Mouse (Mus musculus) lung, adult 2 months (tissue): ENCODE measurements at regions not wholly inside any gene's neighbourhood (a gene's known extent, or its start where the extent isn't known, plus 50 kb on each side); places are given as distances from the start of the nearest gene placed in this dataset.
"Not testable (repeated sequence)": the region's sequence is repeated elsewhere in the genome, so short reads cannot be mapped to it uniquely, and the experiment has no call there.

ENCODE experiments used
- DNase-seq: peaks from one replicate; pipeline ENCODE4 v3.0.0; 2022
- H3K4me1 ChIP-seq: fragments of 200-500 bp; 2 replicates; pipeline ENCODE4 v1.6.1; 2011; ENCODE audit warnings: low read length; ENCODE audit not compliant: control insufficient read depth, insufficient read depth
- H3K4me3 ChIP-seq: fragments of 200-500 bp; replicated peaks from 2 replicates; pipeline ENCODE3; 2011; ENCODE audit warnings: low read depth, mild to moderate bottlenecking, control low read depth, low read length; ENCODE audit errors: extremely low read depth
- CTCF ChIP-seq: fragments of 200-500 bp; IDR thresholded peaks from 2 replicates; pipeline ENCODE4 v1.5.1; 2011; ENCODE audit warnings: mild to moderate bottlenecking, low read length, control low read depth; ENCODE audit not compliant: insufficient read depth
- POLR2A ChIP-seq: fragments of 200-500 bp; IDR thresholded peaks from 2 replicates; pipeline ENCODE4 v1.6.1; 2011; ENCODE audit warnings: low read depth, mild to moderate bottlenecking, control low read depth, low read length, borderline replicate concordance; ENCODE audit errors: extremely low read depth
- WGBS: fragments of 180-500 bp; shearing (Covaris S2); methylation state at CpG from one replicate; pipeline ENCODE4 v1.1.7; 2018; 5-methylcytosine and 5-hydroxymethylcytosine counted together

DNA sequence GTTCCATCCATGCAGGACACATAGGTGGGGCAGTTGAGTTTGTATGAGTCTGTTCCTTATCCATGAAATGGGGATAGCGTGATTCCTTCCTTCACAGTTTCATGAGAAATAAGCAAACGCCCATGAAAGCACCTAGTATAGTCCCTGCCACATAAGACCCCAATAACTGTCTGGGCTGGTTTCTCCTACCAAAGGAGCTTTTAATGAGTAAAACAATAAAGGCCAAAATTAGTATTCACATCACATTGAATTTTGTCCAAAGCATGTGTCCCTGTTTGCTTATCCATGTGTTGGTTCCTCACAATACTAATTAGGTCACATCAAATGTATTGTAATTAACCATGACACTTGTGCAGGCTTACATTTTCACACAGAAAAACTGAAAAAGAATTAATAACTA, 221.3 kb downstream of the Prdm13 start:
- 82% methylated on average over 2 of the region's 2 CpGs for WGBS
- Histone ChIP-seq H3K4me1 (no peaks in the 10 kb centered on the region), H3K4me3 (no peak overlapping the region)
- TF ChIP-seq POLR2A: no peak
- no peak for TF ChIP-seq CTCF
- DNase-seq: no peak

DNA sequence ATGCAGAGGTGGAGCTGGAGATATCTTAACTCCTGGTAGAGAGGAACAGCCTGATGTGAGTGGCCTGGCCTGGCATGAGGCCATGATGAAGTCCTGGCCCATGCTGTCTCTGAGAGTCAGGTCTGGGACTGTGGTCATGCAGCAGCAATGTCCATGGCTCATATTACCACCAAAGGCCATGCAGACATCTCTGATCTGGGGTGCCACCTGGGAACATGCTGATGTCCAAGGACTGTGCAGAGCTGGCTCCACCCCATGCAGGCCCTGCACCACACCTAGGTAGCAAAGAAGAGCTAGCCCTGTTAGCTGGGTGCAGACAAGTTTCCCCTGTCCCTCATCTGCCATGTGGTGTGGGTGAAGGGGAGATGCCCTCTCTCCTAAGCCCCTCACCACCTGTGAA, 244.5 kb downstream of the Prdm13 start:
- TF ChIP-seq CTCF (no peak), POLR2A (no peak)
- DNase-seq: no peak
- Histone ChIP-seq H3K4me3 (no peak overlapping the region), H3K4me1 (no peaks in the 10 kb centered on the region)

DNA sequence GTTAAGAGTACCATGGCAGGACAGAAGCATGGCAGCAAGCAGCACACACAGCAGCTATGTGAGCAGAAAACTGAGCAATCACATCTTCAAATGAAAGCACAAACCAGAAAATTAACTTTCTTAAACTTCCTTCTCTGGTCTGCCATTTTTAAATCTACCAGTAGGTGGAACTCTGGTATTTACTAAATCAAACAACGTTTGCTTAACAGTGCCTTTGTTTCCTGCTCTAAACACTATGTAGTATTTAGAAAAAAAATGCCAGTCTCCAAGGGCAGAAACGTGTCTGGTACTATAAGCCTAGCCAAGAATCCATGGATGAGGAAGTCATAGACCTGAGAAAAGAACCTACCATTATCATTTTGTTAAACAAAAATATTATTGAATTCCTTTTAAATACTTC, 249.1 kb downstream of the Prdm13 start:
- WGBS: 9% methylated on average over 2 of the region's 2 CpGs
- no peak for DNase-seq
- Histone ChIP-seq H3K4me3 (no peak overlapping the region), H3K4me1 (no peaks in the 10 kb centered on the region)
- TF ChIP-seq POLR2A: no peak

DNA sequence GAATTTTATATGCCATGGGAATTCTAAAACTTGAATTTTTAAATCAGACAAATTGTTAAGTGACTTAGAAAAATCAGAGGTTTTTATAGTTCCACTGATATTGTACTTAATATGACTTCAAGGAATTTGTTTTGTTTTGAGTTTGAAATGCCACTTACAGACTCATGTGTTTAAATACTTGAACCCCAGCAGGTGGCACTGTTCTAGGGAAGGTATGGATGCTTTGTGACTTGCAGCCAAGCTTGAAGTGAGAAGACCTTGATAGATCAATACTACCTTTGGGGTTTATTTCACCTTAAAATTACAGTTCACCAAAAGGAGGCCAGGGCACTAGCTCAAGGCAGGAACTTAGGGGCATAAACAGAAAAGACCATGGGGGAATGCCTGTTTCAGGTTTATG, 277.9 kb downstream of the Prdm13 start:
- no peak for TF ChIP-seq POLR2A
- TF ChIP-seq CTCF: no peak
- Histone ChIP-seq H3K4me3 (no peak overlapping the region), H3K4me1 (no peaks in the 10 kb centered on the region)
- no peak for DNase-seq

DNA sequence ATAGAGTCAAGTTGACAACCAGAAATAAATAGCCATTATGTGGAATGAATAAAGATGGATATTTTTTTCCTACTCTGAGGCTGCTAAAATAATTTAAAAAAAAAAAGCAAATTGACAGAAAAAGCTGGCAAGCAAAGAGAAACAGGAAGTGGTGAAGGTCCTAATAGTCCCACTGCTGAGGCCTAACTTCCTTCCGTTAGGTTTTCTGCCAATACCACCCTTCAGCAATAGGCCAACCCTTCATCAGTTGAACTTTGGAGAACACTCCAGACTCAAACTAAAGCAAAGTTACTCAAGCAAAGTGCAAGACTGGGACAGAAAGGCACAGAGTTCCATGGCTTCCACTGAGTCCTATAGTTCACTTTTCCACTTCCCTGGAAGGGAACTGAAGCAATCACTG, 316.4 kb downstream of the Prdm13 start:
- Histone ChIP-seq H3K4me1 (no peaks in the 10 kb centered on the region), H3K4me3 (no peak overlapping the region)
- 65% methylated on average over 1 of the region's 1 CpGs for WGBS
- DNase-seq: no peak
- TF ChIP-seq POLR2A: no peak
- no peak for TF ChIP-seq CTCF

DNA sequence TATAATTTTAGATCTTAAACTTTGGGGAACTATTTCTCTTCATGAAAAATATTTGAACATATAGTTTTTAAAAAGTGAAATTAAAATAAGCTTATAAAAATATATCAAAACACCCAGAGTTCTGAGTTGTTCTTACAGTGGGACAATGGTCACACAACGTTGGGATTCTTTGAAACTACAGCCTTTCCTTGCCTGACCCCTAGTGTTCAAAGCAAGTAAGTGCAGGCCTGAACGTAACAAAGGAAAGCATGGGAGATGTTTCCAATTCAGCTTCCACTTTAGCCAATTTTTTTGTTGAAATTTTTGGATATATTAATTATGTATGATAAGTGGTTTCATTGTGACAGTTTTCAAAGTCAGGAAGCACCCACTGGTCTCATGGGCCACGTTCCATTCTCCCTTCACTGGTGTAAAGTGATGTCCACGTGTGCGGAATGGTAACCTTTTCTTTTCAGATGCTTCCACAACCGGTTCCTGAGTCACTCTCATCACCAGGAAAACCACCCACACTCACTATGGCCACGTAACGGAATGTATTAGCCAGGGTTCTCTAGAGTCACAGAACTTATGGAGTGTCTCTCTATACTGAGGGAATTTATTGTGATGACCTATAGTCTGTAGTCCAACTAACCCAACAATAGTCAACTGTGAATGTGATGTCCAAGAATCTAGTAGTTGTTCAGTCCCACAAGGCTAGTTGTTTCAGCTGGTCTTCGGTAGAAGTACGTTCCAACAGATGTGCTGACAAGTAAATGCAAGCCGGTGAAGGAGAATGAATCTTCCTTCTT, 317.3 kb downstream of the Prdm13 start:
- TF ChIP-seq POLR2A (no peak), CTCF (no peak)
- DNase-seq: no peak
- WGBS: 63% methylated on average over 11 of the region's 11 CpGs
- H3K4me3 ChIP-seq: no peak overlapping the region
- no peaks in the 10 kb centered on the region for H3K4me1 ChIP-seq

DNA sequence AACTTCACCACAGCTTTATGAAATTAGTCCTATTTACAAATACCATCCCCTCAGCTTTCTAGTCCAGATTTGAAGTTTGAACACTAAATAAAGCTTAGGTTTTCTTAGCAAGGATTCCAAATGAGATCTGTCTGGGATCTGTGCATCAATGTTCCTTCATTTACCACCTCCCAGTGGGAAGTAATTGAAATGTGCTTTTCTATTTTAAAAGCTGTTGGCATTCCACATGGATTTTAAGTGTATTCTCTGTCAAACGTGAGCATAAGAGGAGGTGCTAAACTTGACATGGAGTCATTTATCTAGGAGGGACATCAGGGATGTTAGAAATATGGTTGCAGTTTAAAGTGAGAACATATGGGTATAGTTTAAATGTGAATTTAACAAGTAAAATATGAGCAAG, 364.0 kb downstream of the Prdm13 start:
- Histone ChIP-seq H3K4me3 (no peak overlapping the region), H3K4me1 (no peaks in the 10 kb centered on the region)
- no peak for DNase-seq
- TF ChIP-seq CTCF (no peak), POLR2A (no peak)
- WGBS: 53% methylated on average over 1 of the region's 1 CpGs

DNA sequence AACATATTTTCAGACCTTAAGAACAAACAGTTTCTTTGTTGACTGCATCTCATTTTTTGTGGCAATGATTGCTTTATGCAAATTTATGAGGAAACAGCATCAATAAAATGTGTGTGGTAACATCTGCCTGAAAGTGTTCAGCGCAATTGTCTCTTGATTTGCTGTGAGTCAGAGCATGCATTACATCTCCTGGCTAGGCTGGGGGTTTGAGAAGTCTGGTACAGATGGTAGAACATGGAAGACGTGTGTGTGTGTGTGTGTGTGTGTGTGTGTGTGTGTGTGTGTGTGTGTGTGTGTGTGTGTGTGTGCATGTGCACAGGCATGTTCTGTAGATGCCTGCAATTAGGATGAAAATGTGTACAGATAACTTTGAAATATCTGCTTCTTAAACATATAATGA, 376.5 kb downstream of the Prdm13 start:
- 63% methylated on average over 2 of the region's 2 CpGs for WGBS
- H3K4me3 ChIP-seq, DNase-seq, H3K4me1 ChIP-seq: not testable (repeated sequence)

DNA sequence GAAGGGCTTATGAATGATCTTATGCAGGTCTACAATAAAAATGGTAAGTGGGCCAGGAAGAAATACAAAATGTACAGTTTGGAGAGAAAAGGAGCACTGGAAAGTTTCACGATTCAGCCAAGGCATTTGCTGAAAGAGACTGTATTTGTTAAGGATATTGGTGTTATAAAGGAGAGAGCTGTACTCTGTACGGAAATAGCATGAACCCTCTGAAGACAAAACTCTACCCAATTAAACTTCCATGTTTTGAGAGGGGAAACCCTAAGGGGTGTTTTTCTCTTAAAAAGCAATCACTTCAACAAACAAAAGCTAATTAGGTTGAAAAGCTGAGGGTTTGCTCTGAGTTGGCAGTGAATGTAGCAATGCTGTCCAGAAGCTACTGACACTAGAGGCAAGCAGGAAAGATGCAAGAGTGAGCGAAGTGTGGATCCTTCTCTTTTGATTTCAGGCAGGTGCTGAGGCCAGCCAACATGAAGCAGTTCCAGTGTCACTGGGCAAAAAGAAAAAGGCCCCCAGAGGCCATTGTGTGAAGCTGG, 378.2 kb downstream of the Prdm13 start:
- H3K4me1 ChIP-seq: no peaks in the 10 kb centered on the region
- TF ChIP-seq CTCF: no peak
- no peak for TF ChIP-seq POLR2A
- no peak for DNase-seq
- 65% methylated on average over 3 of the region's 3 CpGs for WGBS
- no peak overlapping the region for H3K4me3 ChIP-seq

DNA sequence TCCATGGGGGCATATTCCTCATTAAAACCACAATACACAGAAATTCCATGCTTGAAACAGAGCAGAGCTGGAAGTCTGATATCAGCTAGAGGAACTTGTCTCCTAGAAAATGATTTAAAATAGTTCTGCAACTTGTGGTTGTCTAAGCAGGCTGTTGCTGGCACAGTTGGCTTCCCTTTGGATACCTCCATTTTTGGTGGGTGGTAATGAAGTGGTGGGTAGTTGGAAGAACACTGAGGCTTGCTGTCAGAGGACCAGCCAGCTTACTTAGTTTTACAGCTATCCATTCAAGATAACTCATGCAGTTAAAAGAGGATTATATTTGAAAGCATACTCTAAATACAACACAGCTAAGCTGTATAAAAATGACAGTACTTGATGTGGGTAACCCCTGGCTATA, 385.6 kb downstream of the Prdm13 start:
- no peaks in the 10 kb centered on the region for H3K4me1 ChIP-seq
- H3K4me3 ChIP-seq: no peak overlapping the region
- no peak for DNase-seq
- TF ChIP-seq POLR2A: no peak
- no peak for TF ChIP-seq CTCF

DNA sequence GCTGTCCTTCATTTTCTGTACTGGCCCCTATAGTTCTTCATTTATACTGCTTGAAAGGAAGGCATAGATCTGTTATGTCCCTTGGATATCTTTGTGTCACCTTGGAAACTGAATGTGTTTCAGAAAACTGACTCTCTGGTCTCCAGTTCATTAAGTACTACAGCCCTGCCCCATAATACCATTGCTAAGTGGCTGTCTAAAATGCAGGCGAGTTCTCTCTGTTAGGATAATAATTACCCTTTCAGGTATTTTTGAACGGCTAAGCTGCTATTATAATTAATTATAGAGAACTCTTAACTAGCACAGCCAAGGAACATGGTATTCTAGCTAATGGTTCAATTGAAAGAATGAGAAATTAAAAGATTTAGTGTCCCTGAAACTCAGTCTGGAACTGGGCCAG, 418.5 kb downstream of the Prdm13 start:
- no peak for DNase-seq
- WGBS: 65% methylated on average over 2 of the region's 2 CpGs
- H3K4me3 ChIP-seq: no peak overlapping the region
- TF ChIP-seq CTCF (no peak), POLR2A (no peak)
- H3K4me1 ChIP-seq: no peaks in the 10 kb centered on the region
